Mouse (Mus musculus): ENCODE data around the gene Rnf222. TPM values are rescaled to one million over a fixed set of nuclear protein-coding genes. Genes with fewer than 3 reads are reported as not detected.
A peak's percentile ranks its signal among the peaks of the same experiment; 100 is the strongest.

The Rnf222 gene
- total and polyA plus RNA-seq, 3 experiments: 0.23 to 0.28 TPM; not detected in 1

DNA sequence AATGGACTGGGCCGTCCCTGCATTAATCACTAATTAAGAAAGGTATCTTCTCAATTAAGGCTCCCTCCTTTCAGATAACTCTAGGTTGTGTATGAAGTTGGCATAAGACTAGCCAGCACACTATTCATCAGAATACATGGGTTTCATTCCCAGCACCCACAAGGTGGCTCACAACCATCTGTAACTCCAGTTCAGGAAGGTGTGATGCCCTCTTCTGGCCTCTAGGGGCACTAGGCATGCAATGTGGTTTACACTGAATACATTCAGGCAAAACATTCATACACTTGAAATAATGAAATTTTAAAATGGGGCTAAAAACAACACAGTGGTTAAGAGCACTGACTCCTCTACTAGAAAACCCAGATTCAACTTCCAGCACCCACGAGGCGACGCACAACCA lies 8.8 kb downstream of the Rnf222 start:
- Histone ChIP-seq H3K36me3 (ENCODE audit: control insufficient read depth in 1 of 2, insufficient read depth in 2 of 2, low read length in 2 of 2) (peaks cover 0 to 33% of the 10 kb centered on the region in 2 experiments; a peak in 2 of 4 replicates), H3K79me2 (ENCODE audit: control insufficient read depth, insufficient read depth, low read length, poor library complexity) (peaks cover 6% of the 10 kb centered on the region), H3K27me3 (ENCODE audit: control insufficient read depth in 1 of 2, insufficient read depth in 2 of 2, low read length in 2 of 2) (no peaks in the 10 kb centered on the region), H3K4me1 (ENCODE audit: control insufficient read depth in 1 of 2, insufficient read depth in 2 of 2, low read length in 2 of 2) (peaks cover 5 to 51% of the 10 kb centered on the region in 2 experiments), H3K9me3 (replicated peaks; ENCODE audit: insufficient read depth, low read length) (no peaks in the 10 kb centered on the region), H3K4me3 (ENCODE audit: control insufficient read depth in 1 of 2, insufficient read depth in 1 of 2, low read depth in 2 of 2, low read length in 2 of 2) (no peak overlapping the region), H3K9ac (ENCODE audit: control insufficient read depth, low read depth, low read length, poor library complexity, severe bottlenecking) (no peak overlapping the region), H3K27ac (ENCODE audit: control insufficient read depth, low read depth, low read length) (peak overlapping the region; percentile 55)
- DNase-seq (ENCODE audit: low read depth, low spot score): peak; percentile 91
- TF ChIP-seq CHD1 (IDR thresholded peaks at IDR 0.05; ENCODE audit: low read depth, low read length) (no peak), JUND (IDR thresholded peaks at IDR 0.05; ENCODE audit: low read depth, low read length) (no peak), KAT2A (conservative IDR thresholded peaks at IDR 0.05; ENCODE audit: low read depth, low read length) (no peak), EP300 (IDR thresholded peaks at IDR 0.05; ENCODE audit: low read depth in 1 of 2, low read length in 2 of 2) (no peak), NELFE (IDR thresholded peaks at IDR 0.05; ENCODE audit: low read depth, low read length) (no peak), GABPA (IDR thresholded peaks at IDR 0.05; ENCODE audit: low read depth, low read length) (no peak), CTCF (IDR thresholded peaks at IDR 0.05 in 2 of 3, conservative IDR thresholded peaks at IDR 0.05 in 1 of 3; ENCODE audit: control insufficient read depth in 1 of 3, insufficient read depth in 1 of 3, low read depth in 2 of 3, low read length in 3 of 3, poor library complexity in 1 of 3, severe bottlenecking in 1 of 3) (peak; percentile 71 to 97 (median 92)), NRF1 (IDR thresholded peaks at IDR 0.05; ENCODE audit: insufficient read depth, low read depth, low read length, poor library complexity, severe bottlenecking) (no peak), POLR2A (IDR thresholded peaks at IDR 0.05; ENCODE audit: control insufficient read depth in 1 of 2, insufficient read depth in 1 of 2, low read depth in 1 of 2, low read length in 2 of 2, poor library complexity in 1 of 2) (no peak), UBTF (IDR thresholded peaks at IDR 0.05; ENCODE audit: borderline replicate concordance, insufficient read depth, low read depth, low read length) (no peak), TAL1 (IDR thresholded peaks at IDR 0.05; ENCODE audit: low read length) (no peak), E2F4 (IDR thresholded peaks at IDR 0.05; ENCODE audit: borderline replicate concordance, low read depth, low read length) (no peak), POLR2AphosphoS5 (IDR thresholded peaks at IDR 0.05; ENCODE audit: borderline replicate concordance, low read depth, low read length) (no peak), TBP (IDR thresholded peaks at IDR 0.05; ENCODE audit: low read depth, low read length) (peak; percentile 35; the same call in 1 of the 2 replicates), ETS1 (IDR thresholded peaks at IDR 0.05; ENCODE audit: low read depth, low read length) (no peak; the same call in 1 of the 2 replicates), GATA1 (IDR thresholded peaks at IDR 0.05; ENCODE audit: low read depth, low read length) (0 out of 2 replicates have a peak, but pooled peaks have one; percentile 3), BHLHE40 (IDR thresholded peaks at IDR 0.05; ENCODE audit: borderline replicate concordance, low read depth, low read length) (no peak), RCOR1 (IDR thresholded peaks at IDR 0.05; ENCODE audit: low read depth, low read length) (no peak), MYC (IDR thresholded peaks at IDR 0.05; ENCODE audit: low read depth, low read length) (peak; percentile 92), ZKSCAN1 (IDR thresholded peaks at IDR 0.05; ENCODE audit: low read depth, low read length) (no peak), HCFC1 (IDR thresholded peaks at IDR 0.05; ENCODE audit: low read depth, low read length) (0 out of 2 replicates have a peak, but pooled peaks have one; percentile 52), RAD21 (IDR thresholded peaks at IDR 0.05; ENCODE audit: low read depth, low read length) (peak; percentile 25), MAZ (IDR thresholded peaks at IDR 0.05; ENCODE audit: low read depth, low read length) (no peak), POLR2AphosphoS2 (IDR thresholded peaks at IDR 0.05; ENCODE audit: low read length) (no peak), MAFK (IDR thresholded peaks at IDR 0.05; ENCODE audit: borderline replicate concordance, low read depth, low read length) (no peak), SIN3A (IDR thresholded peaks at IDR 0.05; ENCODE audit: low read length) (no peak; the same call in 1 of the 2 replicates), MXI1 (IDR thresholded peaks at IDR 0.05; ENCODE audit: low read depth, low read length) (peak; percentile 46), CHD2 (IDR thresholded peaks at IDR 0.05; ENCODE audit: low read length) (no peak), USF1 (IDR thresholded peaks at IDR 0.05; ENCODE audit: low read depth, low read length) (no peak), USF2 (IDR thresholded peaks at IDR 0.05; ENCODE audit: borderline replicate concordance in 1 of 2, insufficient read depth in 1 of 2, low read depth in 1 of 2, low read length in 2 of 2) (no peak), MYB (IDR thresholded peaks at IDR 0.05; ENCODE audit: low read depth, low read length) (no peak), TCF12 (IDR thresholded peaks at IDR 0.05; ENCODE audit: low read depth, low read length) (no peak), ELF1 (IDR thresholded peaks at IDR 0.05; ENCODE audit: low read depth, low read length) (no peak), ZNF384 (IDR thresholded peaks at IDR 0.05; ENCODE audit: low read depth, low read length) (no peak), SMC3 (IDR thresholded peaks at IDR 0.05; ENCODE audit: low read depth, low read length) (peak; percentile 51), ZMIZ1 (IDR thresholded peaks at IDR 0.05; ENCODE audit: low read depth, low read length) (no peak), MEF2A (IDR thresholded peaks at IDR 0.05; ENCODE audit: extremely low read depth, insufficient replicate concordance, low read depth, low read length, poor library complexity, severe bottlenecking) (no peak), MAX (IDR thresholded peaks at IDR 0.05; ENCODE audit: low read length) (peak; percentile 66)

All from MEL (cell line).